Mouse (Mus musculus) lung, postnatal 14 days (tissue): ENCODE data around the gene RPS10-NUDT3.

ENCODE experiments used
- DNase-seq: peaks from one replicate; pipeline ENCODE4 v3.0.0; 2021

The RPS10-NUDT3 gene

GRCm38 (mm10) chr17:27609576-27609975, 25.4 kb downstream of the RPS10-NUDT3 start:
- DNase-seq = no peak

DNA sequence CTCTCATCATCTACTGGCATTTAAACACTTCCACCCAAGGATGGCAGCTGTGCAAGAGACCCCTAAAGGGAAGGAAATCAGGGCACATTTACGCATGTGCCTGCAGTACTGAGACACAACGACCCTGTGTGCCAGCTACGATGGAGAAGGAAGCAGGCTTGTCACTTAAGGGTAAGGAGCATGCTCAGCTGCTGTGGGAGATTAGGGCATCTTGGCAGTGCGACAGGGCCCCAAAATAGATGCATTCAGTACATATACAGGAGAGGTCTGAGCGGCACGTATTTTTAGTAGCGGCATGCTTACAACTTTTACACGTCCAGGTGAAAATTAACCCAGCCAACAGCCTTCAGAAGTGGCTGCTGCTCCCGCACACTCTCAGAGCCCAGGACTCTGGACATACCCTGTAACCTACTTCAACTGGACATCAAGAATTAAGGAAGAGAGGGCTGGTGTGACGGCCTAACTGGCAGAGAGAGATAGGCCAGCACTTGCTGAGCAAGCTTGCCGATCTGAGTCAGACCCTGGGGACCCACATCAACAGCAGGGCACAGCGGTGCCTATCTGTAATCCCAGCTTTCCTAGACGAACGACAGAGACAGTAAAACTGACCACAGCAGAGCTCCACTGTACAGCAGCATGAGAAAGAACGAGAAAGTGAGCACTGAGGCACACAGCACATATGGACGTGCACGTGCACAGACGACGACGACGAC, 31.3 kb downstream of the RPS10-NUDT3 start:
- no peak for DNase-seq

DNA sequence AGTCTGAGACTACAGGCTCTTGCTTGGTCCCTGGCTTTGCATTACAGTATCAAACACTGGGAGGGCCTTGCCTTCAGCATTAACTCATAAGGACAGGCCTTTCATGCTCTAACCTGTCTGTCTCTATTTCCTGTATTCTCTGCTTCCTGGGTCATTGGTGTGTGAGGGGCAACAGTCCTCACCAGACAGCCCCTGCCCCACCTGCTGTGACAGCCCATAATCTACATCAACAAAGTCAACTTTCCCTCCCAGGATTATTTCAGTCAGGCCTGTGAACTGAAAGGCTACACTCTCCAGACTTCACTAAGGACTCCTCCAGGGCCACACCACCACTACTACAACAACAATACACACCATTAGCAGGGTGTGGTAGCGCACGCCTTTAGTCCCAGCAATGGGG, 32.0 kb downstream of the RPS10-NUDT3 start:
- DNase-seq = no peak

DNA sequence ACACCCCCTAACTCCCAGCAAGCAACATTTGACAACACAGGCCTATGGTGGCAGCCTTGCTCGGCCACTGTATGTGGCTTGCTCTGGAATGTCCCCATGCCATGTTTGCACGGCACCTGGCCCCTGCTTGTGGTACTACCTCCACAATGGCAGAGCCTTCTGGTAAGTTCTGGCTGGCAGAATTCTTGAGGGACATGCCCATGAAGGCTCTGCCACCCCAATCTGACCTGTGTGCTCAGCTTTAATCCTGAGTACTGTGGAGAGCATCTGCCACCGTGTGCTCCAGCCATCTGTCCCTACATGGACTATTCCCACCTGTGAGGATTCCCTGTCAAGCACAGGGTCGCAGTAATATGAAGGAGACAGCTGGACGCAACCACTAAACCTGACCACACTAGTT, 34.2 kb downstream of the RPS10-NUDT3 start:
- DNase-seq = no peak

DNA sequence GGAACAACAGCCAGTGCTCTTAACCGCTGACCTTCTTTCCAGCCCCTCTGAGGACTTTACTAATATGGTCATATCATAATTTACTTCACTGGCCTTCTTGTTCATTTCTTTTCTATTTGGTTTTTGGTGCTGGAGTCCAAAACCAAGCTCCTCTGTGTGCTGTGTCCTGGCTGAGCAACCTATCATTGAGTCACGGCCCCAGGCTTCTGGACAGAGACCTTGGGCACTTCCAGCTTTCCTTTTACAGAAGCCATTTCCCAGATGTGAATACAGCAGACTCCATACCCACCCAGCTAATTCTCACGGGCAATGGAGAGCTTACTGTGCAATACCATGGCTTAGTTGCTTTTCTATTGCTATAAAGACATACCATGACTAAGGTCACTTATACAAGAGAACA, 34.7 kb downstream of the RPS10-NUDT3 start:
- DNase-seq = no peak

- DNase-seq = no peak
Observed at GRCm38 (mm10) chr17:27596376-27597190, 38.4 kb downstream of the RPS10-NUDT3 start.

- DNase-seq = no peak
Observed at GRCm38 (mm10) chr17:27595659-27596375, 39.2 kb downstream of the RPS10-NUDT3 start.

GRCm38 (mm10) chr17:27592565-27592910, 42.5 kb downstream of the RPS10-NUDT3 start:
- DNase-seq = no peak

DNA sequence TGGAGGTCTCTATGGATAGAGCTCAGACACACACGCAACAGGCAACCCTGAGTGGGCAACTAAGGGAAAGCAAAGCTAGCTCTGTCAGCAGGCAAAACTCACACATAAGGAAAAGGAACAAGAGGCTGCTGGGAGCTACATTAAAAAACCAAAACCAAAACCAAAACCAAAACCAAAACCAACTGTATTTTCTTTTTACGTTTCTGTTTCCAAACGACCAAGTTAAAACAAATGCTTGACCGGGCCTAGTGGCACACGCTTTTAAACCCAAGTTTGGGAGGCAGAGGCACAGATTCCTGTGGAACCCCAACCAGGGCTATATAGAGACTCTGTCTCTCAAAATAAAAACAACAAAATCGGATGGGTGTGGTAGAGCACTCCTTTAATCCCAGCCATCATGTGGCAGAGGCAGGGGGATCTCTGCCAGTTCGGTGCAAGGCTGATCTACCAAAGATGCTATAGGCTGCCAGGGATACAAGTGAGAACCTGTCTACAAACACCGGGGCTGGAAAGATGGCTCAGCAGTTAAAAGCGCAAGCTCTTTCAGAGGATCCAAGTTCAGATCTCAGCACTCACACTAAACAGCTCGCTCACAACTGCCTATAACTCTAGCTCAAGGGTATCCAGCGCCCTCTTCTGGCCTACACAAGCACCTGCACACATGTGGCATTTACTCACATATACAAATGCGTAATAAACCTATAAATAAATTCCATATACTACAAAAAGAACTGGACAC, 43.0 kb downstream of the RPS10-NUDT3 start:
- no peak for DNase-seq

GRCm38 (mm10) chr17:27588231-27588630, 46.8 kb downstream of the RPS10-NUDT3 start:
- DNase-seq = no peak

- DNase-seq = no peak
Observed at GRCm38 (mm10) chr17:27587252-27587651, 47.8 kb downstream of the RPS10-NUDT3 start.

- DNase-seq = no peak
Observed at GRCm38 (mm10) chr17:27586661-27587060, 48.4 kb downstream of the RPS10-NUDT3 start.

- no peak for DNase-seq
Observed at GRCm38 (mm10) chr17:27583185-27583894, 51.7 kb downstream of the RPS10-NUDT3 start.

DNA sequence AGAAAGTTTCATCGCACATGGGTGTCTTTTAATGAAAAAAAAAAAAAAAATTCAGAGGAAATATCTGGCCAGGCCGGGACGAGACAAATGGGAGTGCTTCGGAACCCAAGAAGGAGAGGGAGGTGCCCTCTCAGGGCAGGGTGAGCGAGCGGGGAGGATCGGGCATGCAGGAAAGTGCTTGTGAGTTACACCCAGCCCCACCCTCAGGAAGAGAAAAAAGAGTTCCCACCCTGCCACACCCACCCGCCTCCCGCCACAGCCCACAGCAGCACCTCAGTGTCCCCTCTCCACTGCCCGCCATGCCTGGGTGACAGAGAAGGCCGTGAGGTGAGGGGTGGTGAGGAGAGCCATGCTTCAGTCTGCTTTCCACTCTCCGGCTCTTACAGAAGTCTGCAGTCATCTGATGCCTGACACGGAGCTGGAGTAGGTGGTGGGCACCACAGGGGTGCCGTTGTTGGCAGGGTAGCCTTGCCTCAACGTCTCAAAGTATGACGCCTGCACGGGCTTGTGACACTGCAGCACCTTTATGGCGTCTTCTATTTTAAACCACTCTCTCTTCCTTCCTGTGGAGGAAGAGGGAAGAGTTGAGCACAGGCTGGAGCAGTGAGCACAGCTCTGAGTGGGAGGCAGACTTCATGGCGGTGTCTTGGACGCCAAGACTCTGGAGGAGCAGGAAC, 54.5 kb downstream of the RPS10-NUDT3 start:
- DNase-seq = no peak

DNA sequence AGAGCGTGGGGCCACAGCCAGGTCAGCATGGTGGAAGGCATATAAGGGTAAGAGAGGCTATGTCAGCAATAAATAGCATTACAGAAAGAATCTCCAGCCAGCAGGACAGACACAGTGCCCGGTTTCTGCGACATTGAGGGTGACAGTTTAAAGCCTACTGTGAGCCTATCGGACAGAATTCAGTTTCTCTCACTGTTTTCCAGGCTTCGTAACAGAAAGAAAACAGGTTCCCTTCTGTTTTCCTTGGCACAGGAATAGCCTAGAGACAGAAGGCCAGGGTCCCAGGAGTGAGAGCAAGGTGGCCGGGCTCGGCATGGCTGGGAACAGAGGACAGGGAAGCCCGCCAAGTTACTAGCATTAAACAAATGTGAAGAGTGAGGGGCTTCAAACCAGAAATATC, 55.2 kb downstream of the RPS10-NUDT3 start:
- DNase-seq = no peak

- DNase-seq = no peak
Observed at GRCm38 (mm10) chr17:27578487-27578886, 56.5 kb downstream of the RPS10-NUDT3 start.

DNA sequence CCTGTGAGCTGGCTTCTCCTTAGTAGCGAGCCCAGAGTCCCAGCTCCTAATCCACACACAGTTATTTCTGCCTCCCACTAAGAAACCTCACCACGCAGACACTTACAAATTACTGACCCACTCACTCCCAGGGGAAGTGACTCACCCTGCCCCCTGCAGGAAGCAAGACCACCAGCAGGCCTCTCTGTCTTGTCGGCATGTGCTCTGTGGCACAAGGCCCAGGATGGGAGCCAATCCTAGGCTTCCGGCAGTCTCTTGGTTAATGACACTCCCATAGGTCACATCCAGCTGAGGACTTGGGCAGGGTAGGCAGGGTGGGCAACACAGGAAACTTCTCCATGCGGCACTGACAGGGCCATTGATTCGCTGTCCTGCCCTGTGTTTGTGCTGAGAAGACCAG, 57.6 kb downstream of the RPS10-NUDT3 start:
- no peak for DNase-seq

- DNase-seq = no peak
Observed at GRCm38 (mm10) chr17:27576056-27576455, 59.0 kb downstream of the RPS10-NUDT3 start.

GRCm38 (mm10) chr17:27575116-27575776, 59.8 kb downstream of the RPS10-NUDT3 start:
- DNase-seq = no peak

- DNase-seq = peak; percentile 75
Observed at GRCm38 (mm10) chr17:27574470-27575115, 60.4 kb downstream of the RPS10-NUDT3 start.
